Mouse (Mus musculus): ENCODE data around the gene Kansl3. TPM values are rescaled to one million over a fixed set of nuclear protein-coding genes. Genes with fewer than 3 reads are reported as not detected.

Kansl3 gene
- total RNA-seq, 2 experiments from 2014 or later = 59.4 to 65.3 TPM

DNA sequence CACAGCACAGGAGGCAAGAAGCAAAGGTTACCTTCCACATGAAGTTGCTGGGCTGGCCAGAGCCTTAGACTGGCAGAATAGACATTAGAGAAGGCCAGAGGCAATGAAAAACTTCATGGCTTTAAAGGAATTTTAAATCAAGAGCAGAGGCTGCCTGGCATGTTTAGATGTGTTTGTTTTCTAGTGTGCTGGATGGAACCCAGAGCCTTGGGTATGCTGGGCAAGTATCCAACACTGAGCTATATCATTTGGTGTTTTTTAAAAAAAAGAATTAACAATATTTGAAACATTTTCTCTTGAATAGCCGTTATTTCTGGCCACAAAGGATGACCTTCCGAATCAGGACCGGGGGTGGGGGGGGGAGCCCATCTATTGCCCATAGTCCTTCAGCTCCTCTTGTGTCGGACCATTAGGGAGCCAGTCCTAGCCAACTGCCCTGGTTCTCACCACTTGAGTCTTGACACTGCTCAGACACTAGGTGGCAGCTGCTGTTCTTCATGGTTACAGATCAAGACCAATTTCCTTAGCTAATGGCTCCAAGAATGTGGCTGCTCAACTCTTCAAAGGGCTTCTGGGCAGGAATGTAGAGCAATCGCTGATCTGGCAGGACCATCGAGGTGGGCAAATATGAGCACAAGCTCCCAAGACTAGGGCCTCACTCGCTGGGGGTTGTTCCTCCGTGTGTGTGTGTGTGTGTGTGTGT lies 45.1 kb downstream of the Kansl3 start:
- peak; percentile 63 to 69 for DNase-seq (ENCODE audit: low spot score in 2 of 2)
- intact Hi-C loops (cut with DNase I) = loop anchor here (5.0 kb wide), 1 partner anchor 178 kb away; no protein-coding TSS in a partner anchor

DNA sequence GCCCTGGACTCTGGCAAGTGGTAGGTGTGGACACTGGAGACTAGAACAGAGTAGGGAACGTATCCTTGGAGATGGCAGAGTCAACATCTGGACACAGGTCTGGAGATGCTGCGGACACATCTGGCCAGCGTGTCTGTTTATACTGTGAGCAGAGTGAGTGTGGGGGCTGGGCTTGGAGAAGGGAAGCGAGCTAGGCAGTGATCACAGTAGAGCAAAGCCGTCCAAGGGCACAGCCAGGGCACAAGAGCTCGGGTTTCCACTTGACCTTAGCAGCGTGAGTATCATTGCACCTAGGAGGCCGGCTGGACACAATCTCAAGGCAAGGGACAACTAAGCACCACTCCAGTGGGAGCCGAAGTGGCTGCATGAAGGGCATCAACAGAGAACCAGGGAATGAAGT lies 45.9 kb downstream of the Kansl3 start:
- DNase-seq (ENCODE audit: low spot score in 2 of 2) = no peak
- intact Hi-C loops (cut with DNase I) = loop anchor here (5.0 kb wide), 1 partner anchor 179 kb away; no protein-coding TSS in a partner anchor

DNA sequence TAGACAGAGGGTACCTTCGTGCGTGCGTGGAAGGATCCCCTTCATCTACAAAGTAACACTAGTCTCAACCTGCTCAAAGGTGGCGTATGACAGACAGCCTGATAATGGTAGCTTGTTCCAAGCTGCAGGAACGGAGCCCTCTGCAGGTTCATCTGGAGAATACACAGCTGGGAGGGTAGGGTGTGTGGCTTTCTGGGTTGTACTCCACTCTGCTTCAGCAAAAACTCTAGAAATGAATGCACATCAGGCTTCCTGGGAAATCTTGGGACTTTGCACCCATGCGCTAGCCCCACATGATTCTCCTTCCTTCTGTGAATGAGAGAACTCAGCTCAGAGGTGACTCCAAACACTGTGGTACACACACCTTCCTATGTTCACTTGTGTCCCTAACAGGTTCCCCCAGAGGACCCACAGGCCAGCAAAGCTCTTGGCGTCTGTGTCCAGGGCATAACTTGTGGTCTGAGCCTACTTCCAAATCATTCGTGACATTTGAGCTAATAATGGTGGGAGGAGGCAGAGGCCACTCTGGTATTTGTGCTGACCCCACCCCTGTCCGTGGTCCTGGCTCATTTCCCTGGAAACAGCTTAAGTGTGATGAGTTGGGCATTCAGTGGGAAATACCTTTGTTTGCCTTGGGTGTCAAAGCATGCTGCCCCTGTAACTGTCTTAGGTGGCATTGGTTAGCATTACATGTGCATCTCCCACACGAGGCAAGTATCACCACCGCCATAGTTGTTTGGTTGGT lies 47.0 kb downstream of the Kansl3 start:
- no peak for DNase-seq (ENCODE audit: low spot score in 2 of 2)
- intact Hi-C loops (cut with DNase I) = loop anchor here (5.0 kb wide), 1 partner anchor 180 kb away; no protein-coding TSS in a partner anchor

DNA sequence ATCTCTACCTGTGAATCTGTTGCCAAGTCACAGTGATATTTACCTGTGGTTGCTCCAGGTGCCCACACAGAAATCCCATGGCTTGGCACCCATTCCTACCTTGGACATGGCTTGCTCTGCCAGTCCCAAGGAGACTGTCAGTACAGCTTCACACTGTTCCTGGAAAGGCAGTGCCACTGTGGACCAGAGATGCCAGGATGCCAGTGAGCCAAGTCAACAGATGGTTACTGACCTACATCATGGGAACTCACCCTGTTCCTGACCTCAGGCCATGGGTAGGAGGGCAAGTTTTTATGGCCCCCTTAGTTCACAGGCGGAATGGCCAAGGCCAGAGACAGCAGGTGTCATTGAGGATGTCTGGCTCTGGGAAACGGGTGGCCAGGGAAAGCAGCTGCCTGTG lies 47.8 kb downstream of the Kansl3 start:
- no peak for DNase-seq (ENCODE audit: low spot score in 2 of 2)
- intact Hi-C loops (cut with DNase I) = loop anchor here (5.0 kb wide), 1 partner anchor 181 kb away; no protein-coding TSS in a partner anchor

DNA sequence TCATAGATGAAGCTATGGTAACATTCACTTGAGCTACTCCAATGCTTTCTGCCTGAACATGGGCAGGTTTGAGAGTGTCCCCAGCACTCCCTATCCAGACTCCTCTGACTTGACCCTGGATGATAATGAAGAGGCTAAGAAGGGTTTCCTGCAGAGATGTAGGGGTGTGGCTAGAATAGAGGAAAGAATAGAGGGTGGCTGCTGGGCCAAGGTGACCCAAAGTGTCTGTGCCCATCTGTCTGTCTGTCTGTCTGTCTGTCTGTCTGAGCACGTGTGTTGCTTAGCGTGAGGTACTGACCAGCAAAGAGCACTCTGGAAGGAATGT lies 53.2 kb downstream of the Kansl3 start:
- intact Hi-C loops (cut with DNase I) = no loop called here
- DNase-seq (ENCODE audit: low spot score in 2 of 2) = no peak

DNA sequence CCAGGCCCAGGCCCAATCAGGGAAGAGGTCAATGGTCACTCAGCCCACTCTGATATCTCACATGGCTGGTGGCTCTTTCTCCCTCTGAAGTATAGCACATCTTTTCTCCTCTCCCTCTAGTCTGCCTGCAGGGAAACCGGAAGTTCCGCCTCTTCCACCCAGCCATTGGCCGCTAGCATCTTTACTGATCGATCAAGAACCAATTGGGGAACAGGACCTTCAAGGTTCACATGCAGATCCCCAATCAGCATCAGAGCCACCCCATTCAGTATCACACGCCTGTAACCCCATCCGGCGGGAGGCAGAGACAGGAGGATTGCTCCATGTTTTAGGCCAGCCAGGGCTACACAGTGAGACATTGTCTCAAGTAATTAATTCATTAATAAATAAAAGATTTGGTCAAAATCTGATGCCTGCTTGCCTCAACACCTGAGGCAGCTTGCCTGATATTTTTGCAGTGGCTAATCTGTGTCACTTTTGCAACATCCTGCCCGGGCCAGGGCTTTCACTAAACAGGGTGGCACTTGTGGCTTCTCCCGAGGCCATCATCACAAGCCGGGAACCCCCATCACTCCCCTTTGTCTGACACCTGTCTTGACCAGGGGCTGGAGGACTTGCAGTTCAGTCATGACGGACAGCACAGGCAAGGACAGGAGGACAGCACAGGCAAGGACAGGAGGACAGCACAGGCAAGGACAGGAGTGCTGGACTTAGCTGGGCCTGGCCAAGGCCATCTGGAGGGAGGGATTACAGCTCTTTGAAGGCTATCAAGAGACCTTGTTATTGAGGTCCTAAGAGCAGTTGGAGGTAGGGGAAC lies 53.8 kb downstream of the Kansl3 start:
- intact Hi-C loops (cut with DNase I) = no loop called here
- DNase-seq (ENCODE audit: low spot score in 2 of 2) = no peak

DNA sequence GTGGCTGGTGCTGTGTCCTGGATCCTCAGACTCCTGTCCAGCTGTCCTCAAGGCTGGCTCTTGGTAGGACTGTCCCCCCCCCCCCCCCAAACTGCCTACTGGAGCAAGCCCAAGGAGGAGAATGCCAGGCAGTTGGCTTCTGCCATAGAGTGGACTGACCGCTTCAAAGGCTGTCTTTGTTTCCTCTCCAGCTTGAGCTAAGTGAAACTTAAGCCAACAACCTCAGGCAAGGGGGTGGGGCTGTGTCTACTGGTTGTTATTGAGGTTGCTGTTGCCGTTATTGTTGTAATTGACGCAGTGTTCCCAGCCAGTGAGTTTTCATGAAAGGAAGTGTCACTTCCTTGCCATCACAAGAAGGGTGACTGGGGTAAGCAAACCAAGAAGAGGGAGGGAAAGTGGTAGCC lies 59.5 kb downstream of the Kansl3 start:
- DNase-seq (ENCODE audit: low spot score in 2 of 2) = peak; percentile 51 to 78
- intact Hi-C loops (cut with DNase I) = no loop called here

DNA sequence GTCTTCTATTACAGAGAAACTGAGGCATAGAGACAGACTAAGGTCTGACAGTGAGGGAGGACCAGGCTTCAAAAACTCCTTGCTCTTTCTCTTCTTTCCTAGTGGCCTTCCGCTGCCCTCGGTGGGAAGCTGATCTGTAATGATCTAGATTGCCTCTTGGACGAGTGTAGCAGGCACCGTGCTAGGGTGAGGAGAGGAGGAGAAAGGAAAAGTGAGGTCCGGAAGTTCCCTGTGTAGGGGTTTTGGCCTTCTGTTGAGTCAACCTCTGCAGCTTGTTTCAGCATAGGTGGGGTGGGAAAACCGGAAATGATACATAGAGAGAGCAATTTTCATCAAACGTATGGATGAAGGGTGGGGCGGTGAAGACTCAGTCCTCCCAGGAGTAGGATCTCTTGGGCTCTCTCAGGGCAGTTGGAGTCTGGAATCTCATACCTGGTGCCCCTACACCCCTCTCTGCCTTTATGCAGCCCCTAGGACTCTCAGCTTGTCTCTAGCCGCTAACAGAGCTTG lies 60.0 kb downstream of the Kansl3 start:
- intact Hi-C loops (cut with DNase I) = no loop called here

DNA sequence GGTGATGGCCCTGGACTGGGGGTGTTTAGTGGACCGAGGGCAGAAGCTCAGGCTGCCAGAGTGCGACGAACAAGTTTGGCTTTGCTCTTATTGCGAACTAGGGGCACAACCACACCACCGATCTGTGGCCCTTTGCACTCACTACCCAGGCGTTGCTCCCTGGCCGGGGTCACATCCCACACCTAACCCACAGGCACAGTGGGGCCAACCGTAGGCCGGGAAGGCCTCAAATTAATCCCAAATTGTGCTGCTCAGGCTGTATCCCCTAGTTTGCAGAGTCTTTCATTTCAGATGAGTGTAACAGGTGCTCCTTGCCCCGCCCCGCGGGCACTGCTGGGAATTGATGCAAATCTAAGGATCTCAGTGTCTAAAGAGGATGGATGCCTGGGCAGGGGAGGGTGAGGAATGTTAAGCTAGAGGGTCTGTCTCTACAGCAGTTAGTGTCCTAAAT lies 60.5 kb downstream of the Kansl3 start:
- DNase-seq (ENCODE audit: low spot score in 2 of 2) = no peak
- intact Hi-C loops (cut with DNase I) = no loop called here

More for the DNA sequence above, 60.0 kb downstream of the Kansl3 start:
- DNase-seq (ENCODE audit: low spot score in 2 of 2) = no peak

DNA sequence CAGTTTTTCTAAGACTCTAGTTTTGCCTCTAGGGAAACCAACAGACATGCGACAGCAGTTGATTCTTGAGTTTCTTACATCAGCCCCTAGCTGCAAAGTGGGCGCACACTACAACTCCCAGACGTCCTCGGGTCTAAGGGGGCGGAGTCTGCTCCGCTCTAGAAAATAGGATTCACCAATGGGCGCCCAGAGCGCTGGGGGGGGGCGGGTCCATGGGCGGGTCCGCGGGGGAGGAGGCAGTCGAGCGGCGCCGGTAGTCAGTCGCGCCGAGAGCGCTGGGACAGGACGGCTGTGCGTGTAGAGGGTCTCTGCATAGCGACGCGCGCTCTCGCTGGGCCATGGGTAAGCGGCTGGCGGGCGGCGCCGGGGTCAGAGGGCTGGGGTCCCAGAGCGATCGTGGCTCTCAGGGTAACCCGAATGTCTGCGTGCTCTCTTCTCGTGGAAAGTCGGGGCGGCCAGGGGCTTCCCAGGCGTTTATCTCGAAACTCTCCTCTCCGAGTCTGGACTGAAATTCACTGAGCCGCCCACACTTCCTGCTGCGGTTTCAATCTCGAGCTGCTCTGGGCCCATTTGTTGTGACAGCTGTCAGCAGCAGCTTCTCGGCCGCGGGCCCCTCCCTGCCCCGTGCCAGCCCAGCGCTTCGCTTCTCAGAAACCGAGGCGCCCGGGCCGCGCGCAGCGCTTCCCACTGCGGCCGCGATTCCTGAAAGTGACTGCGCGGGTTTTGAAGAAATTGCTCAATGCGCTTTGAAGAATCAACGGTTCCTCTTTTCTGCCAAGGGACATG lies 61.3 kb downstream of the Kansl3 start, which contains the start of gene Arid5a:
Gene Arid5a, plus strand, starts transcription at position 239 of the 786 bp plus-strand sequence.
- intact Hi-C loops (cut with DNase I) = no loop called here
- DNase-seq (ENCODE audit: low spot score in 2 of 2) = peak; percentile 88 to 92

DNA sequence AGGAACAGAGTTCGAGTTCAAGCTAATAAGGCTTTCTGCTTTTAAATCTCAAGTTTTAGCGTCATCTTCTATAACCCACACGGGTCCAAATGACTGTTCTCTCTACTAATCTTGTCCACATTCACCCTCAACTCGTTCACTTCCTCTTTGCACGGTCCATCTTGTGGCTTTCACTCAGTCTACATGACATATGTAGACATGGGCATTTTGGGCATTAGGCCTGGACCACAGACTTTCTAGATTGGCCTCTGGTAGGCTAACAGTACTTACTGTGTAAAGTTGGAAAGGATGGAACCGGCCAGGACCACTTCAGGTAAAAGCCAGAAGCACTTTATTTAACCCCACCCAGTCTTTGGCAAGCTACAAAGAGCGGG lies 61.9 kb downstream of the Kansl3 start:
- intact Hi-C loops (cut with DNase I) = no loop called here
- DNase-seq (ENCODE audit: low spot score in 2 of 2) = no peak

DNA sequence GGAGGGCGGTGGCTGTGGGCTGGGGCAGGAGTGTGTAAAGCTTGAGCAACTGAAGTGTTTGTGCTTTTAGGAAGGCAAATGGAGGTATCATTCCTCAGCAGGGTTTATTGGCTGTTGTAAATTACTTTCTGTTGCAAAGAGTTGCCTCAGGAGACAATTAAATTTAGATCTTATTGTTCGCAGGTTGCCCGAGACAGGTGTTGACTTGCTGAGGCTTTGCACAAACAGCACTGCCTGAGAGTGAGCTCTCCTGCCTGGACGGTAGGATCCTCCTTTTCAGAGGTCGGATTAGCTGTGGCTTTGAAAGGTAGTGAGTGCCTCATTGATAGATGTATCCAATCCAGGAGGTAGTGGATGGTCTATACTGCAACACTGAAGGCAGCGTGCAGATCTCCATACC lies 62.9 kb downstream of the Kansl3 start:
- DNase-seq (ENCODE audit: low spot score in 2 of 2) = no peak
- intact Hi-C loops (cut with DNase I) = no loop called here

DNA sequence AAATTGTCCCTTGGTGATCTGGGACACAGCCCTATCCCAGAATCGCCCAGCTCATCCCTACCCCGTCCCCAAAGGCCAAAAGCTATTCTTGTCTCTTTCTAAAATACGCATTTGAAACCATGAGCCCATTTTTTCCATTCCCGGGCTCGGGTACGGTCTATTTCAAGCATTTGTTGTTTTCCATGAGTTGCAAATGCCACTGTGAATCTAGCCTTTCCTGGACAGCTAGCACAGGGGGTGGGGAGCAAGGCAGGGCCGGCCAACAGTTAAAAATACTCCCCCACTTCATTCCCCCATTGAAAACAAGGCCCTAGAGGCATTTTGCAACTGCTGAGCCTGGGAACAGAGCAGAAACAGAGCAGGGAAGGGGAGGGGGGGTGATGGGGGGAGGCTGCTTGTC lies 64.2 kb downstream of the Kansl3 start:
- no peak for DNase-seq (ENCODE audit: low spot score in 2 of 2)
- intact Hi-C loops (cut with DNase I) = no loop called here

DNA sequence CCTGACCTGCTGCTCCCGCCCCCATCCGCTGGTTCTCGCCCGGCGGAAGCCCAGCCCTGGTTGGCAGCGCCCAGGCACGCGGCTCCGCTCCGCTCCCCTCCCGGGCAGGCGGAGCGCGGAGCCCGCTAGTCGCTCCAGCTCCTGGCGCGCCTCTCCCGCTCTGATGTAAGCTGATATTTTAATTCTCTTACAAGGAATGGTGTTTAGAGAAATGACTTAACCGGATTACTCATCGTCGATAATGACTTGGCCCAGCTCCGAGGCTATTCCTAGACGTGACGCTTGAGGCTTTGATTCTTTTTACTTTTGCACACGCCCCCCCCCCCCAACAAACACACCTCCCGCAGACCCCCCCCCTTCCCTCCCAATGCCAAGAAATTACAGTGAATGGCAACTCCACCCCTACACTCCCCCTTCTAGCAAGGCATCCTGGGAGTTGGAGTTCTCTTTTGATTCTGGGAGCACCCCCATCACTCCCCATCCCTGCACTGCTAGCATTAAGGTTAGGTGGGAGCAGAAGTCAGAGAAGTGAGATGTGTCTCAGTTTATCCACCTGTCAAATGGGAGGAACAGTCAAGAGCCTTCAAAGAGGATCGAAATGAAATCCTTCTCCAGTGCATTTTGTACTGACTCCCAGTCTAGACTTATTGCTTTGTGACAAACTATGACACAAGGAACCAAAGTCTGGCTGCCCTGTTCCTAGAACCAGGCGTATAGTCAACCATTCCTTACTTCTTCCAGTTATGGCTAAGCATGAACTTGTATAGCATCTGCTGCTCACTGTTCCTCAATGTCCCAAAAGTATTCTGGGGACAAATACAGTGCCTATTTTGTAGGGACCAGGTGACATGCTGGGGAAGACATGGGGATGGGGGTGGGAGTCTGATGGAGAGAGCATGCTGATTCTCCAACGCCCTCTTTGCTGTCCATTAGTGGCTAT lies 65.3 kb downstream of the Kansl3 start:
- intact Hi-C loops (cut with DNase I) = no loop called here
- DNase-seq (ENCODE audit: low spot score in 2 of 2) = peak; percentile 81 to 96

DNA sequence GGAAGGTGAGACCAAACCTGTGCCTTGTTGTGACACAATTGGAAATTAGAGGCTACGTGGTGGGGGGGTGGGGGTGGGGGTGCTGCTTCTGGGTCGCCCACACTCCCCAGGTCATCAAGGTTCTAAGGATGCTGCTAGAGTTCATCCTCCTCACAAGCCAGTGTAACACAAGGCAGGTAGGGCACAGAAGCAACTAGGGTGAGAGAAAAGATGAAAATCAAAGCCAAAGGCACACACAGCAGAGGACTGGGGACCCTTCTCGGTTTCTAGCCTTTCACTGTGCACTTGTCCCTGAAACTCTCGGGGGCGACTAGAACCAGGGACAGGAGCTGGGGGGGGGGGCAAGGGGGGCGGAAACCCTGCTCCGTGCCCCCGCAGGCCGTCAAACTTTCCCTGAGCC lies 66.0 kb downstream of the Kansl3 start:
- intact Hi-C loops (cut with DNase I) = no loop called here
- no peak for DNase-seq (ENCODE audit: low spot score in 2 of 2)

DNA sequence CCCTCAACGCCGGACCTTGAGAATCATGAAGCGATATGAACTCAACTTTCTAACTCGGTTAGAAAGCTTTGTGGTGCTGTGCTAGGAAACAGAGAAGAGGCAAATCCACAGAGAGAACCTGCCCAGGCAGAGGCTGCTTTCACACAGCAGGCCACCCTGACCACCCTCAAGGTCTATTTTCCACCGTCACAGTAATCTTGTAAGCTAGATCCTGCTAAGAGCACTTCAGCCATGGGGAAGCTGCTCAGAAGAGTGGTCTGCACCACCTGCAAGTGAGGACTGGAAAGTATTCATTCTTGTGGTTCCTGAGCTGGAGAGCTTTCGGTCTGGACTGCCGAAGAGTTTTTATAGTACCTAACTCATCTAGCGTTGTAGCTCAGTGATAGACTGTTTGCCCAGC lies 66.7 kb downstream of the Kansl3 start:
- no peak for DNase-seq (ENCODE audit: low spot score in 2 of 2)
- intact Hi-C loops (cut with DNase I) = no loop called here

DNA sequence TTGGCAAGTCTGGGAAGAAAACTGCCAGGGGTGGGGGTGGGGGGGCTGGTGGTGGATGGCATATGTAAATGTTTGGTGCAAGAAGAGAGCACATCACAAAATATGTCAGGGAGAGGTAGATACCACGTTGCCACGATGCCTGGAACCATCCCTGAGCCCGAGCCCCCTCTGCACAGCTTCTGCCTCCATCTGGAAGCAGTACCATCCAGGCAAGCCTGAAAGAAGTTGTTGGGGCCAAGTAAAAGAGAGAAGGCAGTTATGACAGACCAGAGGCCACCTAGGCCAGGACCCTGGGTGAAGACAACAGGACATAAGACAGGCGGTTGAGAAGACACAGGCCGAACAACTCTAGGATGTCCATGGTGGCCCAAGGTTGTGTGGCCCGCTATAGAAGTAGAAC lies 68.5 kb downstream of the Kansl3 start:
- intact Hi-C loops (cut with DNase I) = no loop called here
- DNase-seq (ENCODE audit: low spot score in 2 of 2) = no peak

DNA sequence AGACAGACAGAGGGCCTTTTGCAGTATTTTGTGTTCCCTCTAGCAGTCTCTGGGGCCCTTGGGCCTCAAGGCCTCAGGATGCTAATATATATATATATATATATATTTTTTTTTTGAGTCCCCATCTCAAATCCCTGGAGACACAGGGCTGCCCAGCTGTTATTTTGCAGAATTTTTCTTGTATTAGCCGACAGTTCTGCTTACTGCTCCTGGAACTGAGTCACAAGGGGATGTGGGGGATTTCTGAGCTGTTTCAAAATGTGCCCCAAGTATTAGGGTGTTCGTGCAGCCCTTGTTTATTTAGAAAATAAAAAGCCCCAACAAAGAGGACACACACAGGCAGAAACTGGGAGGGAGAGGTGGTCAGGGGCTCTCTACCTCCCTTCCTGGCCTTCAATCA lies 69.3 kb downstream of the Kansl3 start:
- no peak for DNase-seq (ENCODE audit: low spot score in 2 of 2)
- intact Hi-C loops (cut with DNase I) = no loop called here
